Mouse (Mus musculus) CD4-positive, CD25-positive, alpha-beta regulatory T cell, adult 2 months (primary cell): Measurements from ENCODE around the gene Tspan14.

Experiments used
- DNase-seq: peaks from one replicate; pipeline ENCODE4 v3.0.0-alpha.2; 2012; ENCODE audit warnings: low read depth, low spot score

Gene Tspan14

DNA sequence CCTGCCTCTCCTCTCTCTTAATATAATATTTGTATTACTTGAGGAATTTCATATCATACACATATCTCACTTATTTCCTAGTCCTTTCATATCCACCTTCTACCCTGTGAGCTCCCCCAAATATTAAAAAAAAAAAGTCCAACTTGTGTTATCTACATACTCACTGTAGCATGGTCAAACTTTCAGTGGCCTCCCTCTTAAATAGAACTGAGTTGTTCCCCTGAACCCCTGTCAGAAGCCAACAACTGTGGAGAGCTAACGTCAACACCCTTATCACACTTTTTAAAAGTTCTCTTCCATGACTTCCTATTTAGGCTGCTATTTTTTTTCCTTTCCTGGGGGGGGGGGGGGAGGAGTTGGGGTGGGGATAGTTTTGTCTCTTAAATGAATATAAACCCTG lies 80.9 kb downstream of the Tspan14 start:
- DNase-seq = no peak

DNA sequence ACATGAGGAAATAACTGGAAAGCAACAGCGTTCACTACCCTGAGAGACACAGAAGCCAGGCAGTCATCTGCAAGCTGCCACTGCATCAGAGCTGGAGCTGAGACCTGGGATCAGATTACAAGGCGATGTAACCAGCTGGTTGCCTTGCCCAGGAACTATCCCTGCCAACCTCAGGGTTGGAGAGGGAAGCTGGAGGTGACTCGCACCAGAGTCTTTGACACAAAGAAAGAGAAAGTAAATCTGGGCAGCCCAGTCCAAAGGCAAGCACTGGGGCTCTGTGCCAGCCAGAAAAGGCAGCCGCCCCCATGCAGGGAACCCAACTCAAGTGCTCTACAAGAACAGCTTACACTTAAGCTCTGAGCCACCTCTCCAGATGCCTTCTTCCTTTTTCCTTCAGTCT lies 81.4 kb downstream of the Tspan14 start:
- DNase-seq = no peak

DNA sequence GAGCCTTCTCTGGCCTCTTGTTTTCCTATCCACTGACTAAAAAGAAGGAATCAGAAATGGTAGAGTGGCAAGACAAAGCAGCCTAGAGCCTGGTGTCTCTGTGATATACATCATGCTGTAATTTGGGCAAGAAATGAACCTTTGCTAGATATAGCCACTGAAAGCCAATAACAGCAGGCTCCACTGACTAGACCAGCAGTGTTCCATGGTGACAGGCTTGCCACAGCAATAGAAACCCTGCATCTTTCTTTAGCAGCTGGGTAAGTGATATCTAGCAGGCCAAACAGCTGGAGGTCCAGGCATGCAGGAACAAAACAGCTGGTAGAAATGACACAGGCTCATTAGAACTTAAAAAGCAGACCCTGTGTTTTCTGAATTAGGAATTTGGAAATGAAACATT lies 92.0 kb downstream of the Tspan14 start:
- DNase-seq = no peak

DNA sequence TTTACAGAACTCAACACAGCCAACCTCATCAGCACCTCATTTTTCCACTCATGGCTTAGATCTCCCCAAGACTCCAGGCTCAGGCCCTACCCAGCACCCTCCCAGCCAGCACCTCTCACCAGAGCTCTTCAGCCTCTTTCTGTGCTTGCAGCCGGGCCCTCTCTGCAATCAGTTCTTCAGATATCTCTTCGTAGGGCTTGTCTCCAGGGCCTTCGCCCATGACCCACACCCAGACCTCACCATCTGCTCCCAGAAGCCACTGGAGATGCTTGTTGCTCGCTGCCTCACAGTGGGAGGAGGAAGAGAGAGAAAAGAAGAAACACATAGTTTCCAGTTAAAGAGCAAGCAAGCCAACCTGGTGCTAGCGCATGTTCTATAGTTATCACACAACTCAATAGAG lies 92.6 kb downstream of the Tspan14 start:
- DNase-seq = no peak

DNA sequence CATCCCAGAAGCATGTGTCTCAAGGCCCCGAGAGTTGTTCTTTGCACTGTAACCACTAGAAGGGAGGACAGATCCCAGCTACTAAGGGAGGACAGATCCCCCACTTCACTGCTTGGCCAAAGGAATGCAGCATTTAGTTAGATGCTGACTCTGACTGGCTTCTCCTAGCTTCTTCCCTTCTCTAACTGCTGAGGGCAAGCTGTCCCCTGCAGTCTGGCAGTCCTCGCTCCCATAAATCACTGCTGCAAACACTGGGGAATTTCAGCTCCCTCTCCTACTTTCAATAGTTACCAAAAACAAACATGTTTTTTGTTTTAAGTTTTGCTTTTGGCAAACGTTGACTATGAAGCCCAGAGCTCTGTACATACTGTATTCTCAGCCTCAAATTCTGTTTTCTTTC lies 96.0 kb downstream of the Tspan14 start:
- no peak for DNase-seq

DNA sequence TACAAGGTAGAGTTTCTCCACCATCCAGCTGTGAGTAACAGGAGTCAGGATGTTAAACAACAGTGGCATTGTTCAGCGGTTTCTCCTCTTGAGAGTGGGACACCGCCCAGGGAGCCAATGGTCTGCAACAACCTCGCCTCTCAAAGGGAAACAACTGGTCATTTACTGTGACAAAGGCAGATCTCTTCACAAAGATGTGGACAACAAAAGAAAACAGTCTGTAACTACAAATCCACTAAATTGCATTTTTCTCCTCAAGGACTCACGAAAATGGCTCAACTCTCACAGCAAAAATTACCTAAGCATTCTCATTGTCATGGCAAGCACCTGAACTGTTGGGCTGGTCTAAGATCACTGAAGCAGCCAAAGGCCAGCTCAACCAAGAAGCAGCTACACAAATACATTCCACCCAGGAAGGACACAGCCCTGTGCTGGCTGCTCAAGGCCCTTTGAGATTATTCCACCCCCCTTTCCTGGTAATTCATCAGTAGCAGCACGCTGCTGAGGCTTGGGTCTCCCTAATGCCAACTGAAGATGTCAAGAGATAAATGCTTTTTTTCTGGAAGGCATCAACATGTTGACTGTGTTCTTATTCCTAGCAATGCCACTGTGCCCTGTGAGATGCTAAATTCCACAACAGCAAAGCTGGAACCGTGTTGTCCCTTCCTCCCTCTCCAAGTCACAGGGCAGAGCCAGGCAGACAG lies 101.6 kb downstream of the Tspan14 start:
- no peak for DNase-seq

DNA sequence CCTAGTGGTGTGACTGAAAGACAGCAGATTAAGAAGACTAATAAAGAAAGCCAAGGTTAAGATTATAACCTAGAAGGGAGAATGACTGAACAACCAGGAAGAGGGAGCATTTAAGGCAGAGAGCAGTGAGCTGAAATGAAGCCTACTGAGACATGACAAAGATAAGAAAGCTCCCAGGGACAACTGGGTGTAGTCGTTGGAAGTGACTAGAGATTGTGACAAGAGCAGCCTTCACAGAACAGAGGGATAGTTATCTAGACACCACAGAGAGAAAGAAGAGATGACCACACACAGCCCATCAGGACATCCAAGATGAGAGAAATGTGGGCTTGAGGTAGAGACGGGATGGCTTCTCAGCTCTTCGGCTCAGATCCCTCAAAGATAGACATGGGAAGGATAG lies 102.9 kb downstream of the Tspan14 start:
- DNase-seq = no peak

DNA sequence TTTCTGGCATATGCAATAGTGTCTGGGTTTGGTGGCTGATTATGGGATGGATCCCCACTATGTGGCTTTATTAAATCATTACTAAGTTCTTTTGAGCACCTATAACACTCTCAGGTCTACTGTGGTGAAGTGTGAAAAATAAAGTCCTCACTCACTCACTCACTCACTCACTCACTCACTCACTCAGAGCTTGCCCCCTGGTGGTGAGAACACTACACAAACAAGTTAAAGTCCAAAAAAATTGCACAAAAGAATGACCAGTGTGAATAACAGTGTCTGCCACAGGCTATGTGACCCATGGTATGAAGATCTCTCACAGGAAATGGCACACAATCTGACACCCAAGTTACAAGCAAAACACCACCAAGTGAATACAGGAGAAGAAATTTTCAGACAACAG lies 103.6 kb downstream of the Tspan14 start:
- DNase-seq = peak; percentile 1
